Mouse (Mus musculus) lung, postnatal 14 days (tissue): ENCODE measurements around the gene Apobr.

Experiments
- DNase-seq: peaks from one replicate; pipeline ENCODE4 v3.0.0; 2021

Apobr gene

DNA sequence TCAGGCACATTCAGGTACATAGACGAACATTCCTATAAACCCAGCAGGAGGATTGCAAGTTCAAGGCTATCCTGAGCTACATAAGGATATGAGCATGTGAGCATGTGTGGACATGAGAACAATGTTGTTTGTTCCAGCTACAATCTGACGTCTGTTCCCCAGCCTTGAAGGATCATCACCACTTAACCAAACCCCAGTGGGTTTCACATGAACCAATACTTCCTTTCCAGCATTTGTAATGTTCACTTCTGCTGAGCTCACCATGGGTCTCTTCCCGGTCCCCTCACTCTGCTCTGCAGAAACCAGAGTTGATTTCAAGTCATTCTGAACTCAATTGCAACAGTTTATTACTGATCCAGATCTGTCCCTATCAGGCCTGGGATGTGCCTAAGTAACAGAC, 17.9 kb downstream of the Apobr start:
- DNase-seq, result no peak

- DNase-seq, result no peak
These were observed 21.9 kb downstream of the Apobr start for GRCm38 (mm10) chr7:126606611-126607010.

- peak; percentile 64 for DNase-seq
These were observed 22.3 kb downstream of the Apobr start for GRCm38 (mm10) chr7:126607064-126607463.

DNA sequence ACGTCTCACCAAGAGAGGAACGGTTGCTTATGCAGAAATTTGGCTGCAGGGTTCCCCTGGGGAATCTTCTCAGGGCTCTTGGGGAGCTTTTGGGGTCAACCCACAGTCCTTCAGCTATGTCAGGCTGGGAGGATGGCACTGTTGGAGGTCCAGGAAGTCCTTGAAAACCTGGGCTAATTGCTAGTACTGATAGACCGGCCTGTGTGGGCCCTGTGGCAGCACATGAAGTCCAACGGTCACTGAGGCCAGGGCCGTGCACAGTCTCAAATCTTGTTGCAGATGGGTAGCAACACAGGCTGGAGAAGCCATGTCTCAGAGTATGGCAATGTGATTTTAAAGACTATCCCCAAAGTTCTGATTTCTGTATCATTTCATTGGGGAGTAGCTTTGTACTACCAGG, 23.1 kb downstream of the Apobr start:
- DNase-seq, result no peak

- no peak for DNase-seq
These were observed 28.0 kb downstream of the Apobr start for GRCm38 (mm10) chr7:126612736-126613135.

- DNase-seq, result no peak
These were observed 32.0 kb downstream of the Apobr start for GRCm38 (mm10) chr7:126616707-126617106.

DNA sequence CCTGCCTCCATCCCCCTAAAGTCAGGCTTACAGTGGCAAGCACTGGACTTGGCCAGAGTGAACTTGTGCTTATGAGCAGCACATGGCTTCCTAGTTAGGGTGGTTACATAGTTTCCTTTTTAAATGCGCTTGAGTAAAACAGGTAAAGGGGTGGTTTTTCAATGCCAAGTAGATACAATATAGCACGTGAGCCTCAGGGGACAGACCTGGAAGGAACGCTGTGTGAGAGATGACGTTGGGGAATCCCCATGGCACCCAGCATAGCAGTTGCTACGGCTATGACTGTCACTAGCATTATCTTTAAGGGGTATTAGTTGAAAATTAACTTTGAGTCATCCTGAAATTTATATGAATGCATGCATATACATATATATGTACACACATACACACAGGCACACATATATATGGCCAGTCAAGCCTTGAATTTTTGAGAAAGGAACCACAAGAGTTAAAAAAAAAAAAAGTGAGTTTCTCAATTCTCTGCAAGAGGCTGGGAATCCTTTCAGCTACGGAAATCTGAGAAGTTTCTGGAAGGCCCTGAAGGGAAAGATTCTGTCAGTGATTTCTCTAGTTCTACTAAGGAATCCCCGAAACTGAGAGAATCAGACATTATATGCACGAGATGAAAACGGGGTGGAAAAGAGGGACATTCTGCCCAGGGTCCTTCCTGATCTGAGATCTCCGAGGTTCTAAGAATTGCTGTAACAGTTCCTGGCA, 35.0 kb downstream of the Apobr start:
- DNase-seq, result no peak

DNA sequence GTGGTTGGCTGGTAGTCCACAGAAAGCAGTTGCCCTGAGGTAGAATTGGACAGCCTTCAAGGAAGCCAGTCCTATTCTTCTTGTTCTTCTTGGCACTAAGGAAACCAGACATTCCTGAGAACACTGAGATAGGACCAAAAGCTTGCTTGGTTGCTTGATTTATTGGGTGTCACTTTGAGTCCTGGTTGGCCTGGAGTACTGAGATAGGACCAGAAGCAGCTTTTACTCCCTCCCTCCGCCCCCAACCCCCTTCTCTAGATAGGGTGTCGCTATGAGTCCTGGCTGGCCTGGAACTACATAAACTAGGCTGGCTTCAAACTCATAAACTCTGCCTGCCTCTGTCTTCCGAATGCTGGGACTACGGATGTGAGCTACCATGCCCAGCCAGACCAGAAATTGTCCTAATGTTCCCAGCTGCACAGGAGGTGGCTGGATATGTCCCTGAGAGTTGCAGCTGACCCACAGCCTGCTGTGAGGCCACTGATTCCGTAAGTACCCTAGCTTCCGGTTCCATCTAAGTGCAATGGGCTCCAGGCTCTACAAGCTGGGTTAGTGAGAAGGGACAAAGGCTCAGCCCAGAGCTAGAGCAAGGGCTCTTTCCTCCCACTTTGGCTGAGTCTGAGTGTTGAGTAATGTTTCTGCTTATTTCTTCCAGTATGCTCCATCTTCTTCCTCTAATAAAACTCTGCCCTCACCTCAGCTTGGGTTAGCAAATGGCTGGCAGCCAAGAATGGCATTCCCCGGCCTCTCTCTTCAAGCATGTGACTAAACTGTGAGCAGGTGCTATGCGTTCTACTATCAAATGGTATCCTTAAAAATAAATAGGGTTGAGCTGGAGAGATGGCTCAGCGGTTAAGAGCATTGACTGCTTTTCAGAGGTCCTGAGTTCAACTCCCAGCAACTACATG, 37.0 kb downstream of the Apobr start:
- peak; percentile 57 for DNase-seq

GRCm38 (mm10) chr7:126623381-126623780, 38.6 kb downstream of the Apobr start:
- DNase-seq, result no peak

DNA sequence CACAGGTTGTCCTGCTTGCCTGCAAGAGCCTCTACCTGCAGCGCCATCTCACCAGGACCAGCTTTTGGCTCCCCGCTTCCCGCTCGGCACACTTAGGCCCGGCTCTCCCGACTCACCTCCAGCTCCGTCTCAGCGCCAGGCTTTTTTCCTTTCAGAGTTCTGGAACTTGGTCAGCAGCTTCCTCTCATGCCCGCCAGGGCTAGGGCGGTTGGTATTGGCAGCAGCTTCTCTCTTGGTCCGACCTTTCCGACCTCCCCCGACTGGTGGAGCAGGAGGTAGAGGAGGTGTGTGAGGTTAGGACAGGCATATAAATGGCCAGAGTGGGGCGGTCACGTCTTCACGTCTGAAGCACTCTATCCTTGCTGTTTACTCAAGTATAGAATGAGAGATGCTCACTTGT, 40.0 kb downstream of the Apobr start:
- peak; percentile 23 for DNase-seq

- DNase-seq, result peak; percentile 89
These were observed 40.6 kb downstream of the Apobr start for GRCm38 (mm10) chr7:126625369-126625768.

DNA sequence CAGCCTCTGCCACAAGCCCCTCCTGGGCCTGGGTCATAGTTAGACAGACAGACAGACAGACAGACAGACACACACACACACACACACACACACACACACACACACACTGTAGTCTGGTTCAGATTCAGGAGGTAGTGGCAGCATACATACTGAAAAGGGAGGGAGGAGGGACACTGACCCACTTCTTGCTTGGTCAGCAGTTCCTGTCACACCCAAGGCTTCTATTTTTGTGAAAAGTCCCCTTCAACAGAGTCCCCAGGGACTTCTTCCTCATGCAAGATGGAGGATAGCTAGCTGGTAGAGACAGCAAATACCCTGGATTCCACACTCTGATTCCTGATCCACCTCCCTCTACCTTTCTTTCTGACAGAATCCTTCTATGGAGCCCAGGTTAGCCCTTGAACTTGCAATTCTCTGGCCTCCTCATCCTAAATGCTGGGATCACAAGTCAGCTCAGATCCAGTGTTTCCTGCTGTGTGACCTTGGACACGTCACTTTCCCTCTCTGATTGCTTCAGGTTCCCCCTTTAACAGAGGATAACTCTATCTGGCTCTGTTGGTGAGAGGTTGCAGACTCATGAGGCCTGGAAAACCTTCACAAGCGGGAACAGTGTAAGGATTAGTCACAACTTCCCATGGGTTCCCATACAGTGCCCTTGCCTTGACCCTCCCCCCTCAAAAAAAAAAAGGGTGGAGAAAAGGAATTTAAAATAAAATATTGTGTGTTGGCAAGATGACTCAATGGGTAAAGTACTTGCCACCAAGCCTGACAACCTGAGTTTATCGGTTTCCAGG, 41.3 kb downstream of the Apobr start:
- DNase-seq, result no peak

- DNase-seq, result peak; percentile 13
These were observed 43.4 kb downstream of the Apobr start for GRCm38 (mm10) chr7:126628111-126628510.

DNA sequence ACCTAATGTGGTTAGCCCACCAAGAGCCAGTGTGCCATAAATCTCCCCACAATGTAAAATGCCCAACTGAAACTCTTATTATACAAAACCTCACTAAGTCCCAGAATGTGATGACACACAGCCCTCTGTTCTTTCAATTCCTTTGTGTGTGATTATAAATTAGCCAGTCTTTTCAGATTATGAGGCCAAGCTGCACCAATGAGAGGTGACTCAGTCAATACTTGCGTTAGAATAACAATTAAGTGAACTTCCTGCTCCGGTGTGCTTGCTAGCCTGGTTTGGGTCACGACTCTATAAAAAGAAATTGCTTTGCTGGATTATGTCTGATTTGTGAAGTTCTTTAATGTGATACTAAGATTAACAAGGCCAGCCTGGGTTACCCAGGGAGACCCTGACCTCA, 45.2 kb downstream of the Apobr start:
- DNase-seq, result no peak

- no peak for DNase-seq
These were observed 46.2 kb downstream of the Apobr start, which contains the start of gene Nupr1 for GRCm38 (mm10) chr7:126630824-126631518. Gene Nupr1, minus strand, starts transcription at chr7:126630861.

DNA sequence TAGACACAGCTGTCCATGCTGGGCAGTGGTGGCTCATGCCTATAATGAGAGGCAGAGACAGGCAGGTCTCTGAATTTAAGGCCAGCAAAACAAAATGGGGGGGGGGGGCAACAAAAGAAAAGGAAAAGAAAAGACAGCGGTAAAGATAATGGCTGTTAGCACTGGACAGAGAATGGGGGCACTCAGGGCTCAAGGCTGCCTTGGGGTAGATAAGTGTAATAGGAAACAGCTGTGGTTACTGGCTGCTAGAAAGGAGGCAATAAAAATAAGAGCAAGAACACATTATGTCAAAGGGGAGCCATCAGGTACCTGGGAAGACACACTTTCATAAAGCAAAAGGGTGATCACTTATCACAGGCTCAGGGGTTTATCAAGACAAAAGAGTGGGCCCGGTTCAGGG, 47.7 kb downstream of the Apobr start:
- DNase-seq, result no peak

GRCm38 (mm10) chr7:126635375-126635774, 50.6 kb downstream of the Apobr start:
- no peak for DNase-seq

DNA sequence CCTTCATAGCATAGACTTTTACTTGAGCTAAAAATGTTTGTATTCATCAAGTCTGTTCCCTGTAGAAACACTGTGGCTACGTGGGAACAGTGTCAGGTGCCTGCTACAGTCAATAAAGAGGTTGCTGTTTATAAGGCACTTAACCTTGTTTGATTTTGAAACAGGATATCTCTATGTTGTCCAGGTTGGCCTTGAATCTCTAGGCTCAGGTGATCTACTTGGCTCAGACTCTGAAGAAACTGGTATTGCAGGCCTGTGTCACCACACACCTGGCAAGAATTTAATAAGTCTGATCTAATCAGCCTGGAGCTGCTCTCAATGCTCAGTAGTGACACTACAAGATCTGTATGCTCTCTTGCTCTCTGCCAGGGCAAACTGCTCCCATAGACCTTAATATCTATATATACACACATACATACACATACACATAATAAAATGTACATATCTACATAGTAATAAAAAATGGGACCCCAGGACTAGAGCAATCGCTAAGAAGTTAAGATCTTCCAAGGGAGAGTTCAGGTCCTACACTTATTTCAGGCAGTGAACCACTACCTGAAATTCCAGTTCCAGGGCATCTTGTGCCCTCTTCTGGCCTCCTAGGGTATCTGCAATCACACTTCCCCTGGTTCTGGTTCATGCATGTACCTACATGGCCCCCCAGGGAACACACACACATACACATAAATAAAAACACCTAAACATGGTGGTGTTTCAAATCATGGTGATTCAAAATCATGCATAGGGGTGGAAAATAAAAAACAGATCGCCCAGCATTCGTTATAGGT, 52.2 kb downstream of the Apobr start:
- DNase-seq, result peak; percentile 56
